ENCODE assay signal across 13 mouse cellular contexts in the genomic region with DNA sequence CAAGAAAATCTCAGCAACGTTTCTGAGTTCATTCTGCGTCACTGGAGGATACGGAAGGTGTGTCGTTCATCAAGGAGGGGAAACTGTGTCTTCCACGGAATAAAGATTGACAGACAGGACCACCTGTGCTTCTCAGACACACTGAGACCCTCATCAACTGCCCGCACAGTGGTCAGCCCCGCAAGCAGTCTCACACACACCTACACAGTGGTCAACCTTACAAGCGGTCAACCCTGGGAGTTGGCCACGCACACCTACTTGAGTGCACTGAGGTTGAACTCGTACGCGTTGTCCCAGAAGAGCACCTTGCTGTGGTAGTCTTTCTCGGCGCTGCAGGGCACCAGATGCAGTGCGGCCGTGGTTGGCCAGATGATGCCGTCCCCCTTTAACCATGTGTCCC. TPM values are rescaled to one million over a fixed set of nuclear protein-coding genes. Genes with fewer than 3 reads are reported as not detected.
"Had no signal": no experiment of that assay in that cellular context is flagged by ENCODE, and none has a peak within 500 bp of the region (broad histone marks: within the 10 kb centered on the region; RNA-seq: fewer than 3 reads in every experiment).

No protein-coding gene starts in this region.

- H3K4me3 ChIP-seq: limb, embryonic 13.5 days; liver, embryonic 13.5 days; midbrain, embryonic 10.5 days; myocyte; neural tube, embryonic 15.5 days had no signal

- H3K4me2 ChIP-seq: limb, embryonic 13.5 days; liver, embryonic 13.5 days; neural tube, embryonic 15.5 days had no signal

- H3K4me1 ChIP-seq: limb, embryonic 13.5 days; liver, embryonic 13.5 days; midbrain, embryonic 10.5 days; neural tube, embryonic 15.5 days had no signal

- DNase-seq: kidney, adult 18-20 months; kidney, postnatal 14 days; left cerebral cortex, postnatal 4 days; liver, embryonic 13.5 days; lung, adult 18-20 months; midbrain, embryonic 14.5 days; right cerebral cortex, postnatal 4 days; spleen, adult 18-20 months; thymus, postnatal 4 days had no signal

- H3K27me3 ChIP-seq: limb, embryonic 13.5 days; liver, embryonic 13.5 days; neural tube, embryonic 15.5 days had no signal

- H3K27ac ChIP-seq: limb, embryonic 13.5 days; liver, embryonic 13.5 days; midbrain, embryonic 10.5 days; neural tube, embryonic 15.5 days had no signal

- H3K9ac ChIP-seq: limb, embryonic 13.5 days; liver, embryonic 13.5 days; neural tube, embryonic 15.5 days had no signal

RNA-seq across cellular contexts. Expression of gene S100b, which starts 36.6 kb away (rescaled TPM):
- polyA plus RNA-seq: liver, embryonic 13.5 days; midbrain, embryonic 10.5 days had no signal
